19 mouse cellular contexts compared by ENCODE assay signal in the genomic region with DNA sequence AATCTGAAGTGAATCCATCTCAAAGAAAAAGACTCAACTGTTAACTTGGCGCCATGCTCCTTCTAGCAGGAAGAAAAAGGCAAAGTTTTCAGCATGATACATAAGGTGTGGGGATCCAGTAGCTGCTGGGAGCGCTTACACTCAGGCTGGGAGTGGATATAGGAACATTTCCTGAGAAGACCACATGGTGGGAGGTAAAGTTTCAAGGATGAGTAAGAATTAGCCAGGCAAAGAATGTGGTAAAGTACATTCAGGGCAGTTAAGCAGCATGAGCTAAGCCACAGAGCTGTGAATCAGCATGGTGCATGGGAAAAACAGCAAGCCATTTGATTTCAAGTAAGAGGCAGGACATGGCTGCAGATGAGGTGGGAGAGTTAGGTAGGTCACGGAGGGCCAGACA.
"Had no signal": no experiment of that assay in that cellular context is flagged by ENCODE, and none has a peak within 500 bp of the region (broad histone marks: within the 10 kb centered on the region; RNA-seq: fewer than 3 reads in every experiment).

No protein-coding gene starts in this region.

- H3K4me1 ChIP-seq: limb, embryonic 12.5 days; liver, embryonic 13.5 days; lung, embryonic 15.5 days; megakaryocyte, embryonic 14.5 days; midbrain, embryonic 12.5 days had no signal

- H3K27ac ChIP-seq: limb, embryonic 12.5 days; liver, embryonic 13.5 days; lung, embryonic 15.5 days; macrophage; midbrain, embryonic 12.5 days had no signal

- H3K9me3 ChIP-seq: limb, embryonic 12.5 days; liver, embryonic 13.5 days; lung, embryonic 15.5 days; midbrain, embryonic 12.5 days had no signal

- H3K4me3 ChIP-seq: limb, embryonic 12.5 days; liver, embryonic 13.5 days; lung, embryonic 15.5 days; megakaryocyte, embryonic 14.5 days; midbrain, embryonic 12.5 days had no signal

- H3K9ac ChIP-seq: limb, embryonic 12.5 days; liver, embryonic 13.5 days; liver, postnatal 0 days; lung, embryonic 15.5 days; midbrain, embryonic 12.5 days had no signal

- ATAC-seq: liver, postnatal 0 days; midbrain, embryonic 16.5 days had no signal

- H3K27me3 ChIP-seq: limb, embryonic 12.5 days; liver, embryonic 13.5 days; lung, embryonic 15.5 days; megakaryocyte, embryonic 14.5 days; midbrain, embryonic 12.5 days had no signal

- H3K36me3 ChIP-seq: limb, embryonic 12.5 days; liver, embryonic 13.5 days; lung, embryonic 15.5 days; midbrain, embryonic 12.5 days had no signal

- H3K4me2 ChIP-seq: limb, embryonic 12.5 days; liver, embryonic 13.5 days; lung, embryonic 15.5 days; midbrain, embryonic 12.5 days had no signal

- DNase-seq: kidney, adult 8-10 months; kidney, postnatal 36 days; layer of hippocampus, adult 9-11 months; layer of hippocampus, postnatal 36 days; liver; liver, embryonic 13.5 days; liver, postnatal 0 days; lung, postnatal 14 days; retina, postnatal 1 day; right cerebral cortex, postnatal 4 days; spleen, adult 18-20 months; thymus, adult 18-20 months; thymus, postnatal 14 days had no signal
